Mouse (Mus musculus) kidney, adult 2 months (tissue): ENCODE results near the gene Dctn1. TPM values are rescaled to one million over a fixed set of nuclear protein-coding genes. Genes with fewer than 3 reads are reported as not detected.
A peak's percentile ranks its signal among the peaks of the same experiment; 100 is the strongest.

Experiments used
- DNase-seq: peaks from one replicate; pipeline ENCODE4 v3.0.0; 2021
- H3K27ac ChIP-seq: fragments of 200-500 bp; 2 replicates; pipeline ENCODE4 v1.5.1; 2012; ENCODE audit warnings: low read depth, low read length, control low read depth, inconsistent platforms; ENCODE audit not compliant: insufficient read depth
- H3K27me3 ChIP-seq: fragments of 200-500 bp; replicated peaks from 2 replicates; pipeline ENCODE4 v1.6.1; 2012; ENCODE audit warnings: mild to moderate bottlenecking, moderate library complexity, low read length, inconsistent platforms; ENCODE audit not compliant: control insufficient read depth, insufficient read depth
- H3K36me3 ChIP-seq: fragments of 200-500 bp; 2 replicates; pipeline ENCODE4 v1.6.1; 2012; ENCODE audit warnings: mild to moderate bottlenecking, moderate library complexity, low read length, inconsistent platforms; ENCODE audit not compliant: control insufficient read depth, insufficient read depth
- H3K4me1 ChIP-seq: fragments of 200-500 bp; 2 replicates; pipeline ENCODE4 v1.6.1; 2011; ENCODE audit warnings: low read length; ENCODE audit not compliant: control insufficient read depth, insufficient read depth
- H3K4me3 ChIP-seq: fragments of 200-500 bp; 2 replicates; pipeline ENCODE4 v1.5.1; 2011; ENCODE audit warnings: mild to moderate bottlenecking, low read depth, low read length, control low read depth; ENCODE audit not compliant: insufficient read depth
- CTCF ChIP-seq: fragments of 200-500 bp; conservative IDR thresholded peaks from 2 replicates; pipeline ENCODE4 v1.5.1; 2011; ENCODE audit warnings: low read depth, mild to moderate bottlenecking, control low read depth, low read length, moderate library complexity, mixed read lengths; ENCODE audit not compliant: insufficient read depth, insufficient read length
- POLR2A ChIP-seq: fragments of 200-500 bp; IDR thresholded peaks from one replicate; pipeline ENCODE4 v1.6.1; 2011; ENCODE audit warnings: low read depth, low read length, control low read depth
- WGBS: fragments of 180-500 bp; shearing (Covaris S2); methylation state at CpG from one replicate; pipeline ENCODE4 v1.1.7; 2018; 5-methylcytosine and 5-hydroxymethylcytosine counted together
- polyA plus RNA-seq: library from polyadenylated mRNA; depleted of rRNA; stranded (reverse); fragments of >200 nt; gene quantifications from 2 replicates; pipeline ENCODE4 v1.2.3, GENCODE M21; 2012

Gene Dctn1
- polyA plus RNA-seq, 1 experiment, result 93.1 TPM

GRCm38 (mm10) chr6:83184858-83185435 lies 19.2 kb downstream of the Dctn1 start:
- Histone ChIP-seq H3K4me1 (no peaks in the 10 kb centered on the region), H3K36me3 (peaks cover 2% of the 10 kb centered on the region; the same call in 1 of the 2 replicates), H3K27ac (no peak overlapping the region), H3K4me3 (no peak overlapping the region), H3K27me3 (no peaks in the 10 kb centered on the region)
- peak; percentile 12 for DNase-seq
- 89% methylated on average over 3 of the region's 3 CpGs for WGBS
- TF ChIP-seq POLR2A (no peak), CTCF (peak; percentile 49)

- TF ChIP-seq CTCF, result no peak
- TF ChIP-seq POLR2A, result no peak
- peak; percentile 56 for DNase-seq
- H3K4me1 ChIP-seq, result no peaks in the 10 kb centered on the region
- no peak overlapping the region for H3K4me3 ChIP-seq
- H3K36me3 ChIP-seq, result peaks cover 2% of the 10 kb centered on the region; the same call in 1 of the 2 replicates
- 45% methylated on average over 25 of the region's 25 CpGs for WGBS
- H3K27ac ChIP-seq, result no peak overlapping the region
- no peaks in the 10 kb centered on the region for H3K27me3 ChIP-seq
Measured at GRCm38 (mm10) chr6:83185895-83186861, 20.5 kb downstream of the Dctn1 start.

- H3K4me1 ChIP-seq, result no peaks in the 10 kb centered on the region
- no peak for DNase-seq
- no peak for TF ChIP-seq POLR2A
- TF ChIP-seq CTCF, result no peak
- no peak overlapping the region for H3K27ac ChIP-seq
- peaks cover 2% of the 10 kb centered on the region; the same call in 1 of the 2 replicates for H3K36me3 ChIP-seq
- WGBS, result 90% methylated on average over 2 of the region's 2 CpGs
- no peak overlapping the region for H3K4me3 ChIP-seq
- no peaks in the 10 kb centered on the region for H3K27me3 ChIP-seq
Measured at GRCm38 (mm10) chr6:83186946-83187345, 21.2 kb downstream of the Dctn1 start.

GRCm38 (mm10) chr6:83193571-83193970 lies 27.9 kb downstream of the Dctn1 start:
- Histone ChIP-seq H3K27ac (no peak overlapping the region), H3K4me1 (no peaks in the 10 kb centered on the region), H3K27me3 (no peaks in the 10 kb centered on the region), H3K36me3 (peaks cover 2% of the 10 kb centered on the region), H3K4me3 (no peak overlapping the region)
- no peak for DNase-seq
- 89% methylated on average over 7 of the region's 7 CpGs for WGBS
- TF ChIP-seq CTCF (no peak), POLR2A (no peak)

DNA sequence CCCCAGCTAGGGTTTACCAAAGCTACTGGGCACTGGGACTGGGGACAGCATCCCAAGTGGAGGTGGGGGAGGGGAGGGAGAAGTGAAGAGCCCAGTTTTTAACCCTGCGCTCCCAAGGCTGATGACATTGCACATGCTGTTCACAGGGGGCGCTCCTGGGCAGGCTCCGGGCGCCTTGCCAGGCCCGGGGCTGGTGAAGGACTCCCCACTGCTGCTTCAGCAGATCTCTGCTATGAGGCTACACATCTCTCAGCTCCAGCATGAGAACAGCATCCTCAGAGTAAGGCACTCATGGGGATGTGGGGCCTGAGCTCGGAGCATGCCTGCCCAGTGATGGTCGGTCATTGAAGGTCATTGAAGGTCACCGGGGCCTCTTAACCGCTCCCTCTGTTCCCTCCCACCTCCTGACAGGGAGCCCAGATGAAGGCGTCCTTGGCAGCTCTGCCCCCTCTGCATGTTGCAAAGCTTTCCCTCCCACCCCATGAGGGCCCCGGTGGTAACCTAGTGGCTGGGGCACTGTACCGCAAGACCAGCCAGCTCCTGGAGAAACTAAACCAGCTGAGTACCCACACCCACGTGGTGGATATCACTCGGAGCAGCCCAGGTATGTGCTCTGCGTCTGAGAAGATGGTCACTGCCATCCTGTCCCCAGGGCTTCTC lies 31.8 kb downstream of the Dctn1 start:
- no peaks in the 10 kb centered on the region for H3K4me1 ChIP-seq
- TF ChIP-seq POLR2A (no peak), CTCF (peak; percentile 33; the same call in 1 of the 2 replicates)
- peaks cover 2% of the 10 kb centered on the region for H3K36me3 ChIP-seq
- H3K27ac ChIP-seq, result no peak overlapping the region
- DNase-seq, result peak; percentile 67
- WGBS, result 53% methylated on average over 15 of the region's 15 CpGs
- H3K27me3 ChIP-seq, result no peaks in the 10 kb centered on the region
- no peak overlapping the region for H3K4me3 ChIP-seq

- TF ChIP-seq CTCF, result no peak
- no peak for TF ChIP-seq POLR2A
- H3K27ac ChIP-seq, result no peak overlapping the region
- H3K36me3 ChIP-seq, result no peaks in the 10 kb centered on the region; the same call in none of the 2 replicates
- no peaks in the 10 kb centered on the region for H3K4me1 ChIP-seq
- no peak for DNase-seq
- H3K4me3 ChIP-seq, result no peak overlapping the region
- no peaks in the 10 kb centered on the region for H3K27me3 ChIP-seq
- 91% methylated on average over 4 of the region's 4 CpGs for WGBS
Measured at GRCm38 (mm10) chr6:83203320-83203719, 37.6 kb downstream of the Dctn1 start.
